Mouse (Mus musculus): ENCODE measurements around the gene Tox4.
A peak's percentile ranks its signal among the peaks of the same experiment; 100 is the strongest.
"Not testable (repeated sequence)": the region's sequence is repeated elsewhere in the genome, so short reads cannot be mapped to it uniquely, and the experiment has no call there.

The Tox4 gene

GRCm38 (mm10) chr14:52278932-52279746 lies at the start of gene Tox4, which contains the start of gene Rab2b:
Gene Tox4 (plus strand): TSS chr14:52279146.
Gene Rab2b (minus strand): TSS chr14:52279545.
- peak; percentile 99 for DNase-seq

GRCm38 (mm10) chr14:52232249-52232648 lies 46.7 kb upstream of the Tox4 start:
- DNase-seq, result no peak

- DNase-seq, result no peak
Measured at GRCm38 (mm10) chr14:52235165-52235564, 43.8 kb upstream of the Tox4 start.

- no peak for DNase-seq
Measured at GRCm38 (mm10) chr14:52236216-52236615, 42.7 kb upstream of the Tox4 start.

GRCm38 (mm10) chr14:52244041-52244689 lies 34.8 kb upstream of the Tox4 start:
- peak; percentile 98 to 100 for DNase-seq

GRCm38 (mm10) chr14:52244690-52245042 lies 34.3 kb upstream of the Tox4 start:
- no peak for DNase-seq

GRCm38 (mm10) chr14:52246129-52246528 lies 32.8 kb upstream of the Tox4 start:
- no peak for DNase-seq

GRCm38 (mm10) chr14:52256311-52257175 lies 22.4 kb upstream of the Tox4 start:
- DNase-seq, result peak in 1 of 2 experiments; percentile 19

- DNase-seq, result peak; percentile 98 to 100
Measured at GRCm38 (mm10) chr14:52257484-52258213, 21.3 kb upstream of the Tox4 start, which contains the start of gene Chd8. Gene Chd8 (minus strand): TSS chr14:52257780.

- no peak for DNase-seq
Measured at GRCm38 (mm10) chr14:52272781-52273180, 6.2 kb upstream of the Tox4 start.

- DNase-seq, result no peak
Measured at GRCm38 (mm10) chr14:52277210-52277609, 1.7 kb upstream of the Tox4 start.

- no peak for DNase-seq
Measured at GRCm38 (mm10) chr14:52279747-52280120, 788 bp downstream of the Tox4 start.

- no peak for DNase-seq
Measured at GRCm38 (mm10) chr14:52283629-52284028, 4.7 kb downstream of the Tox4 start.

GRCm38 (mm10) chr14:52284191-52284590 lies 5.2 kb downstream of the Tox4 start:
- no peak for DNase-seq

GRCm38 (mm10) chr14:52295558-52296264 lies 16.8 kb downstream of the Tox4 start:
- no peak for DNase-seq

- not testable (repeated sequence) for DNase-seq
Measured at GRCm38 (mm10) chr14:52303517-52303916, 24.6 kb downstream of the Tox4 start.

- peak; percentile 94 for DNase-seq
Measured at GRCm38 (mm10) chr14:52304644-52305271, 25.8 kb downstream of the Tox4 start, which contains the start of gene Mettl3. Gene Mettl3 (minus strand): TSS chr14:52305128.

- no peak for DNase-seq
Measured at GRCm38 (mm10) chr14:52306100-52306499, 27.2 kb downstream of the Tox4 start.

GRCm38 (mm10) chr14:52310343-52310742 lies 31.4 kb downstream of the Tox4 start:
- not testable (repeated sequence) for DNase-seq

- DNase-seq, result no peak
Measured at GRCm38 (mm10) chr14:52310906-52311305, 32.0 kb downstream of the Tox4 start.

All from lung, postnatal 4 days (tissue).